Mouse (Mus musculus): ENCODE measurements around the gene Svbp. TPM values are rescaled to one million over a fixed set of nuclear protein-coding genes. Genes with fewer than 3 reads are reported as not detected.

Svbp gene
- polyA plus RNA-seq, 1 experiment: 23.0 TPM

DNA sequence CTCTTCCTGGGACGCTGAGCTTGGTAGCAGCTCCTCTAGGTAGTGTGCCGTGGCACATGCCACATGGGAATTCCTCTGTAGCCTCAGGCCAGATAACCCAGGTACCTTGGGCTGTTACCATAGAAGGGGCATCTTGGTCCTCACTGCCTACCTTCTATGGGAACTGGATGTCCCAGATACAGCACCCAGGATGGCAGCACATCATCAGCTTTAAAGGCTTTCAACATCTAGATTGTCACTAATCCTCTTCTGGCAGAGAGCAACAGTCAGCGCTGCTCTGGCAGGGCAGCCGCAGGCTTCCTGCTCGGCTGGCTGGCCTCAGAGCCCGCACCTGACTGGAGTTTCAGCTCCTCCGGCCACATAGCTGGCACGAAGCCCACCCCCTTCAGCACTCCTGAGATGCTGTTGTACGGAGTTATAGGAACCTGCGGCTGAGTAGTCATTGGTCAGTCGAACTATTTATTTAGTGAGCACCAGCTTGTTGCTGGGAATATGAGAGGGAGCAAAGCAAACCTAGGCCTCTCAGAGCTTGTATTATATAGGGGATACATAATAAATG, 53.4 kb downstream of the Svbp start:
- no peak for TF ChIP-seq POLR2A (IDR thresholded peaks at IDR 0.05; ENCODE audit: low read depth, low read length)
- no peak for TF ChIP-seq CTCF (IDR thresholded peaks at IDR 0.05; ENCODE audit: extremely low read depth, insufficient read depth, insufficient read length, insufficient replicate concordance)
- H3K36me3 ChIP-seq (ENCODE audit: control insufficient read depth, insufficient read depth, low read length): no peaks in the 10 kb centered on the region
- 88% methylated on average over 11 of the region's 11 CpGs for WGBS

More for the DNA sequence above, 53.4 kb downstream of the Svbp start:
- Histone ChIP-seq H3K4me3 (ENCODE audit: extremely low read depth, insufficient read depth, insufficient read length) (no peak overlapping the region), H3K4me1 (ENCODE audit: control insufficient read depth, insufficient read depth, insufficient read length) (no peaks in the 10 kb centered on the region), H3K27ac (ENCODE audit: insufficient read depth, low read length) (no peak overlapping the region), H3K27me3 (ENCODE audit: control insufficient read depth, insufficient read depth, low read length) (no peaks in the 10 kb centered on the region)
- DNase-seq (ENCODE audit: low read depth in 1 of 2, low spot score in 2 of 2): no peak

Other genes with a start within 250 kb of the Svbp start
- not detected in 2 replicates for gene Lao1, start 233.7 kb upstream of the Svbp start, polyA plus RNA-seq (2012; rRNA removed)
- 47.7 and 68.9 TPM in 2 replicates for gene Slc2a1, start 86.6 kb upstream of the Svbp start, polyA plus RNA-seq (2012; rRNA removed)
- gene Zfp691, start 21.1 kb upstream of the Svbp start, polyA plus RNA-seq (2012; rRNA removed): 10.2 and 10.4 TPM in 2 replicates
- gene Ermap, start 5.3 kb upstream of the Svbp start, polyA plus RNA-seq (2012; rRNA removed): 52.3 and 53.8 TPM in 2 replicates
- 0.06 and 0.07 TPM in 2 replicates for gene Tmem269, start 22.9 kb downstream of the Svbp start, polyA plus RNA-seq (2012; rRNA removed)
- gene AU022252, start 37.4 kb downstream of the Svbp start, polyA plus RNA-seq (2012; rRNA removed): 2.3 and 2.7 TPM in 2 replicates
- 5.9 and 8.1 TPM in 2 replicates for gene P3h1, start 37.6 kb downstream of the Svbp start, polyA plus RNA-seq (2012; rRNA removed)
- not detected in 2 replicates for gene Cldn19, start 60.1 kb downstream of the Svbp start, polyA plus RNA-seq (2012; rRNA removed)
- gene Ybx1, start 99.3 kb downstream of the Svbp start, polyA plus RNA-seq (2012; rRNA removed): 79.1 and 103 TPM in 2 replicates
- 5.2 and 6.0 TPM in 2 replicates for gene Ppih, start 125.2 kb downstream of the Svbp start, polyA plus RNA-seq (2012; rRNA removed)
- gene Ccdc30, start 220.2 kb downstream of the Svbp start, polyA plus RNA-seq (2012; rRNA removed): 0.20 and 0.23 TPM in 2 replicates
- gene Ppcs, start 227.1 kb downstream of the Svbp start, polyA plus RNA-seq (2012; rRNA removed): 11.7 and 12.8 TPM in 2 replicates
- 0.21 and 0.42 TPM in 2 replicates for gene Zmynd12, start 227.5 kb downstream of the Svbp start, polyA plus RNA-seq (2012; rRNA removed)